Mouse (Mus musculus) natural killer cell, adult 2 months (primary cell): Measurements from ENCODE around the gene Snrnp25.

ENCODE experiments used
- DNase-seq, 2 experiments: peaks; one replicate each; pipeline ENCODE4 v3.0.0; 2022; ENCODE audit warnings: low spot score in 2 of 2

The Snrnp25 gene

GRCm38 (mm10) chr11:32205058-32205873 is at the start of gene Snrnp25:
Gene Snrnp25, plus strand, starts transcription at chr11:32205415.
- DNase-seq, result peak; percentile 93 to 94

GRCm38 (mm10) chr11:32156854-32157630 is 48.2 kb upstream of the Snrnp25 start:
- DNase-seq, result no peak

- no peak for DNase-seq
These were observed 47.2 kb upstream of the Snrnp25 start for GRCm38 (mm10) chr11:32157791-32158594.

GRCm38 (mm10) chr11:32159176-32159575 is 46.0 kb upstream of the Snrnp25 start:
- DNase-seq, result no peak

GRCm38 (mm10) chr11:32160341-32160740 is 44.9 kb upstream of the Snrnp25 start:
- DNase-seq, result no peak

GRCm38 (mm10) chr11:32161500-32161899 is 43.7 kb upstream of the Snrnp25 start:
- DNase-seq, result no peak

- peak; percentile 50 to 66 for DNase-seq
These were observed 43.1 kb upstream of the Snrnp25 start for GRCm38 (mm10) chr11:32161922-32162804.

- no peak for DNase-seq
These were observed 38.5 kb upstream of the Snrnp25 start for GRCm38 (mm10) chr11:32166683-32167082.

DNA sequence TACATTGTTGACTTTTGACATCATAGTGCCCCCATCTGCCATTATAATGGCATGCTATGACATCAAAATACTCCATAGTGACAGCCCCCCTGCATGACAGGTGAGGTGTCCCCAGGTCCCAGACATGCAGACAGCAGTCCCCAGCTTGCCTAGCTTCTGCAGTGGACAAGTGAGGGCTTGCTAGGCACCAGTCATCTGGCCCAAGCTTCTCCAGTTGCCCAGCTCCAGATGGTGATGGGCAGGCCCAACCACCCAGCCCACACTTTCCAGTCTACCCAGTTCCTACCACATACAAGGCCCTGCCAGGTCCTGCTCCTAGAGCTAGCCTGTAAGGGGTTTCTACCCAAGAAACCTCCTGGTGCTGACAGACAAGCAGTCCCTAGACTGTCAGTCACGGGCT is 26.7 kb upstream of the Snrnp25 start:
- DNase-seq, result no peak

DNA sequence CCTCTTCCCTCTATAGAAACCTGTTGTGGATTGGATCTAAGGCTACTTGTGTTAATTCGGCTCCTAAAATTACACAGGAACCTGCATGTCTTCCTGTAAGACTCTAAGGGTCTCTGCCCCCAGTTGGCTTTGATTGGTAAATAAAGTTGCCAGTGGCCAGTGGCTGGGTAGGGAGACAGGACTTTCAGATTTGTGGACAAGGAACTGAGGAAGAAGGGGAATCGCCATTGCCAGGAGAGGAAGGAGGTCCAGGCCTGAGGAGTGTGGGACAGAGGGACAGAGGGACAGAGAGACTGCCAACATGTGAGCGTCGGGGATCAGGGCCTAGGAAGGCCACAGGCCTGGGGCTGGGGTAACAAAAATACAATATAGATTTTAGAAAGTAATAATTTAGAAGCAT is 24.0 kb upstream of the Snrnp25 start:
- DNase-seq, result no peak

- peak; percentile 45 to 67 for DNase-seq
These were observed 23.0 kb upstream of the Snrnp25 start for GRCm38 (mm10) chr11:32181973-32182868.

DNA sequence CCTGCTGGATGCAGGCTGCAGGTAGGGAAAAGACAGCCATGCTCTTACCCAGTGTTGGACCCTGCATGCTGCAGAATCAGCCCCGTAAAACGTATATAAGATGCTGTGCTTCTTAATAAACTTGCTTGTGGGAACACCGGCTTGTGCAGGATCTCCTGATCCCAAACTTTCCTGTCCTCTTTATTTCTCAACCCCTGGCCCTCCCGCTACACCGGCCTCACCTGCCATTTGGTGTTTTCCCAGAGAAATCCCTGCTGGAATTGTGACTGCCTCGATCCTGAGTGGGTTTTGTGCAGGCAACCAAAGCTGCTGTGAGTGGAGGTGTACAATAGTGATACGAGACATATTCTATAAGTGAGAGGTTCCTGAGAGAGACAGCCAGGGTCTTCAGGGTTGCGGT is 20.7 kb upstream of the Snrnp25 start:
- DNase-seq, result no peak

DNA sequence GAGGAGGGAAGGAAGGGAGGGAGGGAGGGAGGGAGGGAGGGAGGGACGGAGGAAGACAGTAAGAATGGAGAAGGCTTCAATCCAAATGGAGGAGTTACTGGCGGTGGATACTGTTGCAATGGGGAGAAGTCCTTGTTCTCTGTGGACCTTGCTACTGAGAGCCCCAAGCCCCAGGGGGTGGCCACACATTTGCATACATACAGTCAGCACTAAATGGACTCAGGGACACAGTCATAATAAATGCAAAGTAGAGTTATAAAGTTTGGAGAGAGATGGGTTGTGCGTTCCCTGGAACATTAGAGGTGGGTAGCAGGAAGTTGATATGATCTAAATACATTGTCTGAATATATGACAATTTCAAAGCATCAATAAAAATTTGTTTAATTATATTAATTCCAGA is 19.2 kb upstream of the Snrnp25 start:
- DNase-seq, result no peak

DNA sequence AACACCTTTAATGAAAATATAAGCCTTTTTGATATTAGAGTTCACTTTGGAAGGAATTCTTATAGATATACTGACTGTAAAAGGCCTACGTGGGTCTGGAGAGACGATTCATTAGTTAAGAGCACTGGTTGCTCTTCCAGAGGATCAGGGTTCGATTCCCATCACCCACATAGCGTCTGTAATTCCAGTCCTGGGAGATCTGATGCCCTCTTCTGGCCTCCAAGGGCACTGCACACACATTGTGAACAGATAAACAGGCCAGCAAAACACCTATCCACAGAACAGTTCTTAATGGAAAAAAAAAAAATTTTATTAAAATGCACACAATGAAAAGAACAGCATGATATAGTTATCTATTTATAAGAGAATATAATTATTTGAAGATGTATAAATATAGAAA is 18.0 kb upstream of the Snrnp25 start:
- no peak for DNase-seq

DNA sequence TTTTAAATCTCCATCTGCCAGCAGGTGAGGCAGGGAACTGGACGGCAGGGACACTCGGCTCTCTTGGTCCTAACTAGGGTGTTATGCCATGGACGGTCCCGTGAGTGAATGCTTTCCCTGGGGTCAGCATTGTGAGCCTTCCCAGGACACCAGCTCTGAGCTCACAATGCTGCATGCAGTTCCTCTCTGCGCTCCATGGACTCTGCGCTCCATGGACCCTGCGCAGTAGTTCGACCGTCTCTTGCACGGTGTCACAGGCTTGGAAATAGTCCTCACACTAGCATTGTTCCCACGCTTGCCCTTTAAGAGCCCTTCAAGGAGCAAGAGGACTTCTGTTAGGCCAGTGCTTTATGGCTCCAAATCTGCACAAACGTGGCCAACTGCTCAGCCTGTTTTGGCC is 16.3 kb upstream of the Snrnp25 start:
- DNase-seq, result no peak

DNA sequence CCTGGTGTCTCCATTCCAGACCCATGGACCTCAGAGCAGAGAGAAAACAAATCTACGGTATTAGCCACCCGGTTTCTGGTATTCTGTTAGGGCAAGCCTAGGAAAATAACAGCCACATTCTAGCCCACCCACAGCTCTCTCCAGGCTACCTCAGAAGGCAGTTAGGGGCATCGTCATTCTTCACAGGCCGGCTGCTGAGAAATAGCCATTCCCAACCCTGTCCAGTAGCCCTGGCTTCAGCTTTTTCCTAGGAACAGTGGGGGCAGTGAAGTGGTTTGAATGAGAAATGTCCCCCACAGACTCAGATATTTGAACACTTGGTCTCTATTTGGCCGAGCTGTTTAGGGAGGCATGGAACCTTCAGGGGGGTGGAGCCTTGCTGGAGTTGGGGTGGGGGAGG is 15.8 kb upstream of the Snrnp25 start:
- no peak for DNase-seq

DNA sequence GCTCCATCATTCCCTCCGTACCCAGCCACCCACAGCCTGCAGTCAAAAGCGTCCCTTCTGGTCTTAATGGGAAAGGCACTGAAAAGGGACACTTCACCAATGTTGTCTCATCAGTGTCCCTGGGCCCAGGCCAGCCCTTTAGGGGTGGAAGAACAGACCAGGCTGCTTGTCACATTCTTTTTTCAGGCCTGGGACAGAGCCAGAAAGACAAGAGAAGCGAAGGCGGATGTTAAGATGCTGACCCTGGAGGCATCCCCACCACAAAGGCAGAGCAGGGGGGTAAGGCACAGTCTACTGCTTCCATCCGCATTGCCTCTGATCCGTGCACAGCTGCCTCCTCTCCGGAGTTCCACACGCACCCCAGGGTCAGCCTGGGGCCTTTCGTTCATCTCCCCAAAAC is 15.1 kb upstream of the Snrnp25 start:
- DNase-seq, result no peak

GRCm38 (mm10) chr11:32190603-32191110 is 14.6 kb upstream of the Snrnp25 start:
- no peak for DNase-seq

DNA sequence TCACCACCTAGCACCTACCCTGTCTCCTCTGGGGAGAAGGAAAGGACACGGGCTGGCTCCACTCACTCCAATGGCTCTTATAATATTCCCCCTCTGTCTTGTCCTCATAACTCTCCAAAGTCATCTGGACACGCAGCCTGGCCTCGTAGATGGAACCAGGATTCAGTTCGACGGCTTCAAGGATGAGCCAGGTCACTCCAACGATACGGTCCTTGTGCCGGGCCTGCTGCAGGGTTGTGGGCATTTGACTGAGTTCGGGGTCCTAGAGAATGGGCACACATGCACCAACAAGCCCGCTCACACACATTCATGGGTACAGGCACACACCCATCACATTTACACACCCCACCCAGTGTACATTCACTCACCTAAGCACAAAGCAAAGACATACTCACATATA is 12.1 kb upstream of the Snrnp25 start:
- no peak for DNase-seq

DNA sequence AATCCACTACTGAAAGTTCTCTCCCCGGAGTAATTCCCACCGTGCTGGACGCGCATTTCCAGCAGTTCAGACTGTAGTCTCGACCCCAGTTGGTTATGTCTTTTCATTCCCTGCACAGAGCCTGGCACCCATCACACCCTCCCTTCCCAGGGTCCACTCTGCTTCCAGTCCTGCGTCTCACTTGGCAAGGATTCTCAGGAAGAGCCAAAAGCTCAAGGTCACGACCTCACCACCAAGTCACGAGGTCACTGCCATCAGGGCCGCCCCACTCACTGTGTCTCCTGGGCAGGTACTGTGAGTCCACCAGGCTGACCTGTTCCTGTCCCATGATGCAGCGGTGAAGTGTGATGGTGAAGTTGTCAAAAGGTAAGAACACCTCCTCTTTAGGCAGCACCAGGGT is 11.1 kb upstream of the Snrnp25 start:
- DNase-seq, result no peak
